Mouse (Mus musculus) embryo, embryonic 10.5 days (tissue): ENCODE data around the gene Lmod3.
"Not testable (repeated sequence)": the region's sequence is repeated elsewhere in the genome, so short reads cannot be mapped to it uniquely, and the experiment has no call there.

Experiments
- DNase-seq: peaks from one replicate; pipeline ENCODE4 v3.0.0-alpha.2; 2015; ENCODE audit warnings: low spot score

The Lmod3 gene

DNA sequence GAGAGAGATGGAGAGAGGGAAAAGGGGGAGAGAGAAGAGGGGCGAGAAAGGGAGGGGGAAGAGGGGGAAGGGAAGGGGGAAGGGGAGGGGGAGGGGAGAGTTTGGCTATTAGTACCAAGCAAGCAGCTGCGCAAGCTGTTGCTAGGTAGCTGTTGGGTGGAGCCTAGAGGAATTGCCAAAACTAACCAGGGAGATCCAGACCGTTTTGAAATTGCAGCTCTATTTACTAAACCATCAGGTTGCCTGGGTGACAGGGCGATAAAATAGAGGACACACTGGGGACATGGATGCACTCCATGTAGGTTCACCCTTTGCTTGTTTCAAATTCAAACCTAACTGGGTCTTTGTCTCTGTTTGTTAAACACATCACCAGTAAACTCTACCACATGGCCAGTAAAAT is 23.8 kb upstream of the Lmod3 start:
- DNase-seq: peak; percentile 37

DNA sequence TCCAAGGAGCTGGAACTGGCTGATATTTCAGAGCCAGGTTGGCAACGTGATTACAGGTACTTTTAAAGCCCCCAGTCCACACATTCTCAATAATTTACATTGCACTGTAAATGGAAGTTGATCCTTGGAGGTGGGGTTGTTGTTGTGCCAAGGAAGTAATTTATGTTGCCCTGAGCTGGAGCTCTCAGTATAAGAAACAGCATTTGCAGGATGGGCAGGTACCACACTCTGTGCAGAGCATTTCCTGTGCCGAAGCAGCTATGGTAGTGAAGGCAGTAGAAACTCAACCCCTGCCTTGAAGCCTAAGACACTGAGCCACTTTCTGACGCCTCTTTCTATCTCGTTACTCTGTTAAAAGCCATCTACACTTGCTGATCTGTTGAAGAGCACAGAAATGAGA is 23.2 kb upstream of the Lmod3 start:
- no peak for DNase-seq

DNA sequence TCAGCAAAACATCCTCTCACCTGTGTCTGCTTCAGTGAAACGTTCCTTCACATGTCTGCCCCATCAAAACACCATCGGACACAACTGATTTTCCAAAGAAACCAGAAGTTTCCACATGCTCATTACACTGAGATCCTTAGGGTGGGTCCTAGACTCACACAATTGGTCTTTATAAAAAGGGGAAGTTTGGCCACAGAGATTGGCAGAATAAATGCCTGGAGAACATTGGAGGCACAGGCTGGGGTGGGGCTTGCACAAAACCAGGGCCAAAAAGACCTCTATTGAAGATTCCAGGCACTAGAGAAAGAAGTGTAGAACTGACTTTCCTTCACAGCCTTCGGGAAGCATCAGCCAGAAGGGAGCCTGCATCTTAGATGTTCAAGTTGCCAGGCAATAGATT is 21.2 kb upstream of the Lmod3 start:
- no peak for DNase-seq

DNA sequence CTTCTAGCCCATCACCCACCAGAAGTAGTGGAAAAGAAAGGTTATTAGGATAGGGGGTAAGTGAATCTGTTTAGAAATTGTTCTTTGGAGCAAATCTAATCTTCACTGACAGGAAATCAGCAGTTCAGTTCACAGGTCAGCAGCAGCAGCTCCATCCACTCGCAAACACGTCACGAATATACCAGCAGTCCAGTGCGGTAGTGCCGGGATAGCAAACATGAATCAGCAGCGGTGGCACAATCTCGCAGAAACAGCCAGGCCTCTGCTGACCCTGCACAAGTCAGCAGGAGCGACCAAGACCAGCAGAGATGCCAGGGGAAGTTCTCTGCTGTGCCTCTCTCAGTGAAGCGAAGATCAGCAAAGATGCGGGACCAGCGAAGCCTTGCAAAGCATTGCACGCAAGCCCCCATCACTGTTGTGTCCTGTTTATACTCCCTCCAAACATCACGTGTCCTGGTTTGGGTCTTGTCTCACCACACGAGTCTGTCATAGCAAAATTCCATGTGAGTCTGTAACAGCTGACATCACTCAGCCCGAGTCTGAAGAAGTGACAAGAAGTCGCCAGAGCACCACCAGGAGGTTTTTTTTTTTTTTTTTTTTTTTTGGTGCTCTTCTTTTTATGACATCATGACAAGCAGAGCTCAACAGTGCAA is 20.6 kb upstream of the Lmod3 start:
- no peak for DNase-seq

DNA sequence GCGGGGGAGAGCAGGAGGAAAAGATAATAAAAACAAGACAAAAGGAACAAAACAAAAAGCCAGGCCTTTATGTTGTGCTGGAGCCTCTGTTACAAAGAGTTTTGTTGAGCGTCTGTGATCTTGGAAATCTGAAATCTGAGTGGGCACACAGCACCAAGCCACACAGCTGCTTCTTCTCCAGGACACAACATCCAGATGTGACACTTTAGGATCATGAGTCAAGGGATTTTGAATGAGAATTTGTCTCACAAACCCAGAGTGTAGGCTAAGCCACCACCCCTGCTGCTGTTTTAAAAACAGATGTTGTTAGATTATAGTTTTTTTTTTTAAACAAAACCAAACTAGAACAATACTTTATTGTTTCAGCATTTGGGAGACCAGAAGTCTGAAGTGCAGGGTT is 19.8 kb upstream of the Lmod3 start:
- no peak for DNase-seq

DNA sequence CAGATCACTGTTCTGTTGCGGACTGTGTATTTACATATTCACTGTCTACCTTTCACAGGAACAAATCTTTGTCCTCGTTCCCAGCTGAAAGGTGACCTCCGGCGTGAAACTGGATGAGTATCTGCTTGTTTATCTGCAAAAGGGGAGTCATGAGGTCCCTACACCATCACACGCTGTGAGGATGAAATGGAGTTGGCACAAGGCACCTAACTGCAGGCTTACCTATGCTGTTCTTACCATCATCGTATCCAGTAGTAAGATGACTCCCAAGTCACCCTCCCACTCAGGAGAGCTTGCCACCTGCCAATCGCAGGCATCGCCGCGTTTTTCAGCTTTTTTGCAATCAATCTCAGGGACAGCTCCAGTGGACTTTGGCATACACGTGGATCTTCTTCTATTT is 17.0 kb upstream of the Lmod3 start:
- DNase-seq: no peak

DNA sequence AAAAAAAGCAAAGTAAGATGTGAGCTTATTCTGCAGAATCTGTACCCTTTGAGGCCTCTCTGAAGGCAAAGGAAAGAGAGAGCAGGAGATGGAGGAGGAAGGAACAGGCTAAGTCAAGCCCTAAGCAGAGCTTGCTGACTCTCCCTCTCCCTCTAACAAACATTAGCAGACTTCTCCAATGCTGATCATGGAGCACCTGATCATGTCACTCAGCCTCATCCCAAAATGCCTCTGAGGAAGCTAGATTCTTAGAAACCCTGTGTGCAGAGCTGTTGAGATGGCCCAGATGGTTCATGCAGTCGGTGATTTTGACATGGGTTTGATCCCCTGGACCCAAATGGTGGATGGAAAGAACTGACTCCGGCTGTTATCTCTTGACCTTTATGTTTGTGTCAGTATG is 14.6 kb upstream of the Lmod3 start:
- DNase-seq: no peak

DNA sequence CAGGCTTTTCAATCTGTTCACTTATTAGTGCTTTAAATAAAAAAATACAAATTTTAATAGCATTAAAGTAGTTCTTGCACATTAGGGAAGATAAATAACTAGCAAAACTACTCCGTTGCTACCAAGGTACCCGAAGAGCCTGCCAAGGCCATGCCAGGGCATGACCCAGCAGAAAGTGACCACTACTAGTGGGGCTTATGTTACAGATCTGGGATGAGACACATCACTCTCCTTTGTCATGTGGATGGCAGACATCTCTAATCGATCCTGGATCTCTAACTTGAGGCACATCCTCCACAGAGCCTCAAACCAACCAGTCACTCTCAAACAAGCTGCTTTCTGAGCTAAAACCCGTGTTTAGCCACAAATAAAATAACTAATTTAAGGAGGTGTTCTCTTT is 14.1 kb upstream of the Lmod3 start:
- DNase-seq: no peak

DNA sequence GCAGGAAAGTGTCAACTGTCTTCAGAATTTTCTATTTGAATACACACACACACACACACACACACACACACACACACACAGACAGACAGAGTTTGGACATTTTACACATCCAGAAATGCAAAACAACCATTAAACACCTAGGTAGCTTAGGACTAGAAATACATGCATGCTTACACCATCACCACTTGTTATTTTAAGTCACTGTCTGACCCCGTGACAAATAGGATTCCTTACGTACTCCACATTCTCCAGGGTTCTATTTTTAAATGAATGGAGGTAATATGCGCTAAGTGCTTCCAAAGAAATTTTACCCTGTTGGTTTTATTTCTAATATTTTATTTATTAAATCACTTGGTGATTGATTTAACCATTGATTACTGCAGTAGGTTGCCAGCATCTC is 13.1 kb upstream of the Lmod3 start:
- DNase-seq: no peak

DNA sequence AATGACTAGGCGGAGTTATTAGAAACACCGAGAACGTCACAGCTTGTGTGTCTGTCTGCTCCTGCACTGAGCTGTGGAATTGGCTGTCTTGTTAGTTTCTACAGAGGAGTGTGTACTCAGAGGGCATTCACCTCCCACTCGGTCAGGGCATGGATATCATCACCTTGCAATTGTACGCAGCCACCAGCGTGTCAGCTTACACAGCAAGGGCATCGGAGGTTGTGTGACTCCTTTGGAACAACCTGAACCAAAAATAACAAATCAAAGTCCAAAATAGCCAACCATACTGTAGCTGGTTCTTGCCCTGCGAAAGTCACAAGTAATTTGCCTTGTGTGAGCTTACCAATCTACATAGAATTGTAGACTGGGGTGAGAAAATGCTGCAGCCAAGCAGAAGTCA is 12.7 kb upstream of the Lmod3 start:
- no peak for DNase-seq

DNA sequence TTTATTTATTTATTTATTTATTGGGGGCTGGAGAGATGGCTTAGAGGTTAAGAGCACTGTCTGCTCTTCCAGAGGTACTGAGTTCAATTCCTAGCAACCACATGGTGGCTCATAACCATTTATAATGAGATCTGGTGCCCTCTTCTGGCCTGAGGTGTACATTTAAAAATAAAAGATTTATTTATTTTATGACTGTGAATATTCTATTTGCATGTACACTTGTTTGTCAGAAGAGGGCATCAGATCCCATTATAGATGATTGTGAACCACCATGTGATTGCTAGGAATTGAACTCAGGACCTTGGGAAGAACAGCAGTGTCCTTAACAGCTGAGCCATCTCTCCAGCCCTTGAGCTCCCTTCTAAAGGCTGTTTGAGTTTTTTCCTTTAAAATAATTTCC is 11.2 kb upstream of the Lmod3 start:
- DNase-seq: not testable (repeated sequence)

DNA sequence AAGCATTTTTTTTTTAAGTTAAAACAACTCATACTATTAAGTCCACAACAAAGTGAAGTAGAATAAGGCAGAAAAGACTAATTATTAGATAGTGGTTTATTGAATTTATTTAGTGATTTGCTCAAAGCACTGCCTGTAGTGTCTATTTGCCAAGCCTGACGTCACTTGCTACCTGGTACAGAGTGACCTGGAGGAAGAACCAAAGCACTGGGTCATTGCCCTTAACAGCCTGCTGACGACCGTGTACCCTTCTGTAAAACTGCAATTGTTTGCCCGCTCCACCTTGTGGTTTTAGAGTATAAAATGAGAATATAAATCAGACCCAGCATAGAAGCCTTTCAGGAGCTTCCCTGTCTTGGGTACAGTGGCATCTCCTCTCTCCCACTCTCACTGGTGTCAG is 9.7 kb upstream of the Lmod3 start:
- no peak for DNase-seq

DNA sequence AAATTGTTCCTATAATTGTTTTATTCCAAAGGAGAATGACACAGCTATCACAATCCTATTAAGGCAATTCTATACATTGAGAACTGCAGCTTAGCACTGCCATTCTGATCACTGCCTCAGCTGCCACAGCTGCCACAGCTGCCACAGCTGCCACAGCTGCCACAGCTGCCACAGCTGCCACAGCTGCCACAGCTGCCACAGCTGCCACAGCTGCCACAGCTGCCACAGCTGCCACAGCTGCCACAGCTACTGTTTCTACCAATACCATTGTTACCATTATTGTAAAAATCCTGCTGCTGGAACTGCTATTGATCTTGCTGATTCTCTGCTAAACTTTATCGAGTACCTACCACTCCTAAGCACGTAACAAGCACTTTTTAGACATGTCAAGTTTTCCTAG is 7.4 kb upstream of the Lmod3 start:
- DNase-seq: not testable (repeated sequence)

DNA sequence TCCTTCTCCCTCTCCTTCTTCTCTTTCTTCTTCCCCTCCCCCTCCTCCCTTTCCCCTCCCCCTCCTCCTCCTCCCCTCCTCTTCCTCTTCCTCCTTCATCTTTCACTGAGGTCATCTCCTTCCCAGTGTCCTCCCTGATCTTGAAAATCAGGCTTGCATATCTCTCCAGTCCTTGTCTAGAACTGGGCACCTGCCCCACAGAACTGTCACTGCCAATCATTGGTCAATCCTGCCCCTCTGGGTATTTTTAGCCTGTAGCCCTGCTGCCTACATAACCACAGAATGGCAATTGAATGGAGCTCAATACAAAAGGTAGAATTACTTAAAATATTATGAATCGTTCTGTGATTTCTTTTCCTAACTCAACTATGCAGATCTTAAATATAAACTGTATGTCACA is 5.9 kb upstream of the Lmod3 start:
- no peak for DNase-seq

DNA sequence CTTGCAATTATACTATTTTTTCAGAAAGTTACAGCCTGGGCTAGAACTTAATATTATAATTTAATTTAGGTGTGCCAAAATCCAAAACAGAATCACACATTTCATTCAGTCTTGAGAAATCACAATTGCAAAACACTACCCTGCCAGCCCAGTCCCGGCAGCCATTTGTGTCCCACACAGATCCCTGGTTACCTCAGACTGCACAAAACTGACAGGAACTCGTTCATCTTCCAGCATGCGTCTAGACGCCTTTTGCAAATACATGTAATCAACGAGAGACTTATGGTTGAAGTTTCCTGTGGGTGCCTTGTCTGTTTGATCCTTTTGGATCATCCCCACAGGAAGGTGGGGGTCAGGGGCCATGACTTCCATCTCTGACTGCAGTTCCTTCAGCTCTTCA is 473 bp downstream of the Lmod3 start:
- DNase-seq: no peak

DNA sequence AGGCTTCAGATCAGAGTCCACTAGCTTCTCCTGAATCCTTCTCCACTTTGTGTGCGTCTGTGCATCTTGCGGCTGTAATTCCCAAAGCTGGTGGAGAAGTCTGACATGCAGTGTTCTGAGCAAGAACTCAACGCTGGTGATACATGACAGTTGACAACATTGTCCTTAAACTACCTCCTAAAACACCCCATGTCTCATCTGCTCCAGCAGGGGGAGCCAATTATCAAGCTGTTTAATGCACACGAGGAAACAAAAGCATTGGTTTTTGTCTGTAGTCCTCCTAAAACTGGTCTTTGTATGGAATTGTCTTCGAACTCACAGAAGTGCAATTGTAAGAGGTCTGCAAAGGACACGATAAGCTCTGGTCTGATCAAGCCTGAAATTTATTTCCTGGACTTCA is 1.6 kb downstream of the Lmod3 start:
- DNase-seq: peak; percentile 79

DNA sequence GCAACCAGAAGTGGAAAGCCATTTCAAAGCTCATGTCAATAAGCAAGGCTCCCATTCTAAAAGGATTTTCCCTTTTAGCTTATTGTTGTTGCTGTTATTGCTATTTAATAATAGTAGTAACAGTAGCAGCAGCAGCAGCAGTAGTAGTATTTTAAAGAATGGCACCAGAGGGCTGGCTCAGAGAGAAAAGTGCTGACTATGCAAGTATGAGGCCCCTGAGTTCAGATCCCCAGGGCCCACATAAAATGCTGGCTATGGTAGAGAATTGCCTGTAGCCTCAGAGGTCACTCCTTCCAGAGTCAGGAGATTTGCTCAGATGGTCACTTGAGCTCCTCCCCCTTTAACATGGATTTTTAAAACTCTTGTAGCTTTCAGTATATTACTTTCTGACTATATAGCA is 7.4 kb downstream of the Lmod3 start:
- no peak for DNase-seq

DNA sequence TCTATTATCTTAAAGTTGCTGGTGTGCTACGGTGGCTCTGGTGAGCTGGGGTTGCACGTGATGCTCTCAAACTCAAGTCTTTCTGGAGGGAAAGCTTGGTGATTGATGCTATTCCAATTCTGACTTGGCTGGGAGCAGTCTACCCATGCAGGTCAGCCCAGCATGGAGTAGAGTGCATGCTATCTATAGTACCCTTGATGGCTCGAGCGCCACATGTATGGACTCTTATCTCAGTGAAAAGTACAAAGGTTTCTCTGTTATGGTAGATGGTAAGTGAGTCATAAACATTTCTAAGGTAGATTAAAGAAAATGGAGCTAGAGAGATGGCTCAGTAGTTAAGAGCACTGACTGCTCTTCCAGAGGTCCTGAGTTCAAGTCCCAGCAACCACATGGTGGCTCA is 10.0 kb downstream of the Lmod3 start:
- DNase-seq: no peak

DNA sequence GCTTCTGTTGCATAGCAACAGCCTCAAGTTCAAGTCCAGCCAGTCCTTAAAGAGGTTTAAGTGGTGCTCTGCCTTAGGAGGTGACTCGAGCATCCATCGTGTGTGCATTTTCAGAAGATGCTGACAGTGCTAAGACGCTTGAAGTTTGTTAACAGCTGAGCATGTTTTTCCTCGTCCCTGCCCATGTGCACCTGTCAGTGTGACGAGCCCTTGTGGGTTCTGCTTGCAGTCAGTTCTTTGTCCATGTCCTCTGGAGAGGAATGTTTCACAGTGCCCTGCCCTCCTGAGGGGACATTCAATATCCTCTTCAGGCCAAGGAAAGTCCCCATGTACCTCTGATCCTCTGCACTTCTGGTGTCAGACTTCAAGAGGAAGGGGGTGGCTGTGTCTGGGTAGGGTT is 12.5 kb downstream of the Lmod3 start:
- DNase-seq: no peak

DNA sequence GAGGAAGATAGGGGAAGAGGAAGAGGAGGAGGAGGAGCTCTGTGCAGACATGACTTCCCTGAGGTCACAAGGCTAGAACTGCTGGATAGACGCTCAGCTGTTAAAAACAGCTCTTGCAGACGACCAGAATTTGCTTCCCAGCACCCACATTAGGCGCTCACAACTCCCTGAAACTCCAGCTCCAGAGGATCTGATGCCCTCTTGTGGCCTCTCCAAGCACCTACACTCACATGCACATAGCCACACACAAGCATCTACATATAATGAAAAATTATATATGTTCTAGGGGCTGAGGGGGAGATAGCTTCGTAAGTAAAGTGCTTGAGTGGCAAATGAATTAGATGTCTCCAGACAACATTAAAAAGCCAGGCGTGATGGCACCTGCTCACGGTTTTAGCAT is 13.2 kb downstream of the Lmod3 start:
- DNase-seq: no peak

DNA sequence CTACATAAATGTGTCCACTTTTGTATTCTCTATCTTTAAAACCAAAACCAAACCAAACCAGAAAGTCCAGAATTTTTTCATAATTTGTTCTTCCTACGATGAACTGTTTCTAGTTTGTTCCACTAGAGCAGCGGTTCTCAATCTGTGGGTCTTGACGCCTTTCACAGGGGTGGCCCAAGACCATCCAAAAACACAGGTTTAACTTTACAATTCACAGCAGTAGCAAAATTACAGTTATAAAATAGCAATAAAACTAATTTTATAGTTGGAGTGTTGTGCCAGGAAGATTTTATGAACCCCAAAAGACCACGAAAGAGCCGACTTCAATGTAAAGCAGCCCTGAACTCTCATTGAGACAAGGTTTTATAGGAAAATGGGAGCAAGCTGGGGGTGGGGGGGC is 16.5 kb downstream of the Lmod3 start:
- DNase-seq: no peak

DNA sequence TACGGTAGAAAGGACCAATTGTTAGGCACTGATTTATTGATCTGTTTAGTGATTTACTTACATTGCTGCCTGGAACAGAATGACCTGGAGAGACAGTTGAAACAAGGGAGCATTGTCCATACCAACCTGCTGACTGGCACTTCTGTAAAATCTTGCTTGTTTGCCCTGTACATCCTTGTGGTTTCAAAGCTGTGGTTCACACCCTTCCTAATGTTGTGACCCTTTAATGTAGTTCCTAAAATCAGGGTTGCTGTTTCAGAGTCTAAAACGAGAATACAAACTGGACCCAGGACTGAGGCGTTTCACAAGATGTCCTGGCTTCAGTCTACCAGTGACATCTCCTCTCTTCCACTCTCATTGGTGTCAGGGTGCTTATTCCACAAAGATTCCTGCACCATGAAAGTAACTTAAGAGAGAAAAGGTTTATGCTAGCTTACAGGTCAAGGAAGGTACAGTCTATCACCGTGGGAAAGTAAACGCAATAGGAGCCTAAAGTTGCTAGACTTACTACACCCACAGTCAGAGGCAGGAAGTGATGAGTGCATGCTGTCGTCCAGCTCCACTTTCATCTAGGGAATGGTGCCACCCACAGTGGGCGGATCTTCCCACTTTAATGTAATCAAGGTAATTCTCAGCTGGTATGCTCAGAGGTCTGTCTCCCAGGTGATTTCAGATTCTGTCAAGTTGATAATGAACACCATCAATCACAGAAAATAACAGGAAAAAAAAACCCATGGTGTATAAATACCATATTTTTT is 17.5 kb downstream of the Lmod3 start:
- no peak for DNase-seq

DNA sequence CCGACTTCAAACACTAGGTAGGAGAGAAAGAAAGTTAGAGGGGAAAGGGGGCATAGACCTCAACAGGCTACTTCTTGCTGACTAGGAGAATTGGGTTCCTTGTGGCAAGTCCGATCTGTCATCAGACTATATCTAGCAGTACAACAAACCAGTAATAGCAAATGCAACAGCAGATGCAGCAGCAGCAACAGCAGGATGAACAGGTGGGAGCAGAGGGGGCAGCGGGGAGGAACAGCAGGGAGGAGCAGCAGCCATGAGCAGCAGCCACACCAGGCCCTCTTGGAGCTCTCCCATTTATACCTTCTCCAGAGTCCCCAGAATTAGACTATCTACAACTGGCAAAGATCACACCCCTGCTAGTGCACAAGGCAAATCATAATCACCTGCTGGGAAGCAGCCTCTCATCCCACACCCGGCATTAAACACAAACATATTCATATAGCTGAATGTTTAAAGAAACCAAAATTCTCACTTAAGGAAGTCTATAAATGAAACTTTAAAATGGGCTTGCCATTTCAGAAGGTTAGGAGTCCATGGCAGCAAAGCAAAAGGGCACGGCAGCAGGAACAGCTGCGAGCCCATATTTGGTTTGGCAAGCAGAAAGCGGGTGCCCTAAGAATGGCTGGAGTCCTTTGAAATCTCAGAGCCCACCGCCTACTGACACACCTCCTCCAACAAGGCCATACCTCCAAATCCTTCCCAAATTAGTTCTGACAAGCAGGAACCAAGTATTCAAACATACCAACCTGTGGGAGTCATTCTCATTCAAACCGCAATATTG is 25.3 kb downstream of the Lmod3 start:
- DNase-seq: no peak
